Mouse (Mus musculus) cerebellum, adult 2 months (tissue): ENCODE measurements around the gene Acot11. TPM values are rescaled to one million over a fixed set of nuclear protein-coding genes. Genes with fewer than 3 reads are reported as not detected.
A peak's percentile ranks its signal among the peaks of the same experiment; 100 is the strongest.
"Not testable (repeated sequence)": the region's sequence is repeated elsewhere in the genome, so short reads cannot be mapped to it uniquely, and the experiment has no call there.

Experiments used
- DNase-seq, 2 experiments: peaks; one replicate each; pipeline ENCODE4 v3.0.0; 2021
- H3K27ac ChIP-seq: fragments of 200-500 bp; 2 replicates; pipeline ENCODE4 v1.5.1; 2012; ENCODE audit warnings: low read length, control low read depth, inconsistent platforms; ENCODE audit not compliant: insufficient read depth
- H3K27me3 ChIP-seq: fragments of 200-500 bp; 2 replicates; pipeline ENCODE4 v1.6.1; 2012; ENCODE audit warnings: inconsistent platforms, mild to moderate bottlenecking, low read length, moderate library complexity; ENCODE audit not compliant: control insufficient read depth, insufficient read depth
- H3K4me1 ChIP-seq: fragments of 200-500 bp; 2 replicates; pipeline ENCODE4 v1.6.1; 2011; ENCODE audit warnings: low read length; ENCODE audit not compliant: control insufficient read depth, insufficient read depth
- H3K4me3 ChIP-seq: fragments of 200-500 bp; replicated peaks from 2 replicates; pipeline ENCODE3; 2011; ENCODE audit warnings: mild to moderate bottlenecking, low read depth, low read length, control low read depth; ENCODE audit not compliant: insufficient read depth
- CTCF ChIP-seq: fragments of 200-500 bp; IDR thresholded peaks from 2 replicates; pipeline ENCODE4 v1.5.1; 2011; ENCODE audit warnings: low read depth, mild to moderate bottlenecking, control low read depth, low read length, moderate library complexity, borderline replicate concordance; ENCODE audit not compliant: insufficient read depth
- POLR2A ChIP-seq: fragments of 200-500 bp; IDR thresholded peaks from 2 replicates; pipeline ENCODE4 v1.6.1; 2011; ENCODE audit warnings: low read length, control low read depth, borderline replicate concordance; ENCODE audit not compliant: insufficient read depth
- WGBS: fragments of 180-500 bp; shearing (Covaris S2); methylation state at CpG from one replicate; pipeline ENCODE4 v1.1.7; 2018; 5-methylcytosine and 5-hydroxymethylcytosine counted together
- polyA plus RNA-seq: library from polyadenylated mRNA; depleted of rRNA; stranded (reverse); fragments of >200 nt; gene quantifications from 2 replicates; pipeline ENCODE4 v1.2.3, GENCODE M21; 2012

The Acot11 gene
- polyA plus RNA-seq, 1 experiment, result 32.7 TPM

GRCm38 (mm10) chr4:106778116-106778788 lies 26.5 kb downstream of the Acot11 start:
- Histone ChIP-seq H3K4me1 (peaks cover 14% of the 10 kb centered on the region), H3K27me3 (no peaks in the 10 kb centered on the region), H3K27ac (peak overlapping the region; percentile 23; the same call in 1 of the 2 replicates), H3K4me3 (no peak overlapping the region)
- TF ChIP-seq CTCF (no peak), POLR2A (no peak)
- DNase-seq, result peak; percentile 88 to 93
- 15% methylated on average over 5 of the region's 5 CpGs for WGBS

DNA sequence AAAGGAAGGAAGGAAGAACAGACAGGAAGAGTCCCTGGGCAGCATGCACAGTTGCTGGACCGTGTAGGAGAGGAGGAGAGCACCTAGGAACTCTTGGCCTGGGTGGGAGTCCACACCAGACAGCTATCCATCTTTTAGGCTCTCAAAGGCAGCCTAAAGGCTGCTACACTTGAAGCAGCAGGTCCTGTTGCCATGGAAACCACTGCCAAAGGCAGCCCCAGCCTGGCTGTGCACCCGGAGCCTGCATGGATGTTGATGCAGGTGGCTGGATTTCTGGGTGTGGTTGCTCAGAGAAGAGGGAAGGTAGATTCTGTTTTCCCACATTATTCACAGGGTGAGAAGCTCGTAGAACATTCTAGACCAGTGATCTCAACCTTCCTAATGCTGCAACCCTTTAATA lies 27.8 kb downstream of the Acot11 start:
- WGBS, result 47% methylated on average over 3 of the region's 3 CpGs
- Histone ChIP-seq H3K27me3 (no peaks in the 10 kb centered on the region), H3K4me1 (peaks cover 14% of the 10 kb centered on the region), H3K27ac (no peak overlapping the region), H3K4me3 (no peak overlapping the region)
- DNase-seq, result peak; percentile 29 to 39
- TF ChIP-seq POLR2A (no peak), CTCF (no peak)

DNA sequence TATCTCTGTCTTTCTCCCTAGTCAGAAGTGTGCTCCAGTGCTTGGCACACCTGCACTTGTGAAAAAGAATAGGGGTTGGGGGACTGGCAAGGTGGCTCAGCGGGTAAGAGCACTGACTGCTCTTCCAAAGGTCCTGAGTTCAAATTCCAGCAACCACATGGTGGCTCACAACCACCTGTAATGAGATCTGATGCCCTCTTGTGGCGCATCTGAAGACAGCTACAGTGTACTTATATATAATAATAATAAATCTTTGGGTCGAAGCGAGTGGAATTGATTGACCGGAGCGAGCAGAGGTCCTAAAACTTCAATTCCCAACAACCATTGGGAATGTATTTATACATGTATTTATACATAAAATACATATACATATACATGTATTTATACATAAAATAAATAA lies 29.0 kb downstream of the Acot11 start:
- WGBS, result 93% methylated on average over 6 of the region's 6 CpGs
- not testable (repeated sequence) for H3K4me3 ChIP-seq, H3K27ac ChIP-seq, H3K27me3 ChIP-seq, DNase-seq
- H3K4me1 ChIP-seq, result peaks cover 14% of the 10 kb centered on the region

DNA sequence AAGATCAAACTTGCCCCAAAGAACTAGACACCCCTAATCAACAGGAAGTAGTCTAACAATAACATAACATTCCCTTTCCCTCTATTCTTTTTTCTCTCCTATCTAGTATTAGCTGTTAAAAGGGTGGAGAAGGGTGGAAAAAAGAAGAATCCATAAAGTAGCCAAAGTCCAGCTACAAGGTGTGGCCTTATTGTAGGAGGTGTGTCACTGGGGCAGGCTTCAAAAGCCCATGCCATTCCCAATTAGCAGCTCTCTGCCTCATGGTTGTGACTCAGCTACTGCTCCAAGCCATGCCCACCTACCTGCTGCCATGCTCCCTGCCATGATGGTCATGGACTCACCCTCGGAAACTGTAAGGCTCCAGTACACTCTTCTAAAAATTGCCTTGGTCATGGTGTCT lies 32.2 kb downstream of the Acot11 start:
- TF ChIP-seq POLR2A (no peak), CTCF (no peak)
- Histone ChIP-seq H3K4me1 (peaks cover 3% of the 10 kb centered on the region; the same call in 1 of the 2 replicates), H3K27ac (no peak overlapping the region), H3K27me3 (no peaks in the 10 kb centered on the region), H3K4me3 (no peak overlapping the region)
- WGBS, result 85% methylated on average over 1 of the region's 1 CpGs
- no peak for DNase-seq

GRCm38 (mm10) chr4:106769306-106769705 lies 35.5 kb downstream of the Acot11 start:
- TF ChIP-seq POLR2A (no peak), CTCF (no peak)

DNA sequence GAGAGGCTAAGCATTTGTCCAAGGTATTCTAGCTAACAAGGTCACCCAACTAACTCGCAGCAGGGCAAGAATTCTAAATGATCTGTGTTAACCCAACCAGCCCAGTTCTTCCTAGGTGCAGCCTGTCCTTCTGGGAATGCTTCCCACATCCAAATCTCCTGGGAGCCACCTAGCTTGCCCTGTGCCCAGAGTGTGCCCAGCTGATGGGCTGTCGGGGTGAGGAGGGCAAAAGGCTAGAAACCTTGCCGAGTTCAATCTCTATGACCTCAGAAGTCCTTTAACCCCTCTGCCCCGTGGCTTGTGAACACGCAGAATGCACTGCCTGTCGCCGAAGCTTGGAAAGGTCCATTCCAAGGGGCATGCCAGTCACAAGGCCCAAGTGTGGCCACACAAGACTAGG lies 40.6 kb downstream of the Acot11 start:
- H3K4me3 ChIP-seq, result no peak overlapping the region
- H3K27ac ChIP-seq, result no peak overlapping the region
- H3K27me3 ChIP-seq, result no peaks in the 10 kb centered on the region
- no peaks in the 10 kb centered on the region for H3K4me1 ChIP-seq
- 63% methylated on average over 7 of the region's 7 CpGs for WGBS
- TF ChIP-seq CTCF (no peak), POLR2A (no peak)
- no peak for DNase-seq

More at GRCm38 (mm10) chr4:106769306-106769705, 35.5 kb downstream of the Acot11 start:
- DNase-seq, result no peak
- H3K4me3 ChIP-seq, result no peak overlapping the region
- whole genome bisulfite sequencing, result 83% methylated on average over 2 of the region's 2 CpGs
- no peaks in the 10 kb centered on the region for H3K27me3 ChIP-seq
- no peak overlapping the region for H3K27ac ChIP-seq
- H3K4me1 ChIP-seq, result no peaks in the 10 kb centered on the region

GRCm38 (mm10) chr4:106751726-106752125 lies 53.1 kb downstream of the Acot11 start:
- no peak overlapping the region for H3K27ac ChIP-seq
- no peaks in the 10 kb centered on the region for H3K27me3 ChIP-seq
- H3K4me1 ChIP-seq, result peaks cover 3% of the 10 kb centered on the region; the same call in 1 of the 2 replicates
- H3K4me3 ChIP-seq, result no peak overlapping the region
- TF ChIP-seq POLR2A, result no peak
- no peak for TF ChIP-seq CTCF
- 77% methylated on average over 6 of the region's 6 CpGs for whole genome bisulfite sequencing
- no peak for DNase-seq

- Histone ChIP-seq H3K4me1 (peaks cover 3% of the 10 kb centered on the region; the same call in 1 of the 2 replicates), H3K27ac (no peak overlapping the region)
- 1% methylated on average over 7 of the region's 7 CpGs for WGBS
Measured at GRCm38 (mm10) chr4:106749699-106750098, 55.1 kb downstream of the Acot11 start.

More at GRCm38 (mm10) chr4:106749699-106750098, 55.1 kb downstream of the Acot11 start:
- peak; percentile 76 to 78 for DNase-seq
- Histone ChIP-seq H3K4me3 (peak overlapping the region; percentile 33), H3K27me3 (no peaks in the 10 kb centered on the region)
- peak; percentile 79 for TF ChIP-seq CTCF
- TF ChIP-seq POLR2A, result no peak
